Mouse (Mus musculus): ENCODE results near the gene Sik1. TPM values are rescaled to one million over a fixed set of nuclear protein-coding genes. Genes with fewer than 3 reads are reported as not detected.

The Sik1 gene
- polyA plus RNA-seq, 1 experiment from 2014 or later, result 20.3 TPM

DNA sequence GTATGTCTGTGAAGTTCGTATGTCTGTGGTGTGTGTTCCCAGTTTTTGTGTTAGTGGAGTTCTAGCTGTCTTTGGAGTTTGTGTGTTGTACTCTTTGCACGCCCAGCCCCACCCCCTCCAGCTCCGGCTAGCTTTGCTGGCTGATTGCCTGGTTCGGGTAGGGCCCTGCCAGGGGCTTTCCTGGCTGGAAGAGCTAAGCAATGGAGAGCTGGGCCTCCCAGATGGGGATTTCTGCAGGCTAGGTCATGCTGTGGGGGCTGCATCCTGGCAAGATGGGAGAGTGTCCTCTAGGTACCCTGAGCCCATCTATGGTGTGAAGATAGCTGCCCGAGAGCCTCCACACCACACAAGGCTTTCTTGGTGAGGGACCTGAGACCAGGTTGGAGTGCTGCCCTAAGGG is 28.4 kb downstream of the Sik1 start:
- no peak overlapping the region for H3K4me3 ChIP-seq (ENCODE audit: control insufficient read depth in 1 of 2, insufficient read depth in 1 of 2, low read depth in 1 of 2, low read length in 2 of 2)
- peak overlapping the region; percentile 49; the same call in 1 of the 2 replicates for H3K9ac ChIP-seq (ENCODE audit: low read length)
- peak; percentile 81 for ATAC-seq (ENCODE audit: insufficient number of reproducible peaks, insufficient read depth, low FRiP score, low read depth)
- no peaks in the 10 kb centered on the region for H3K27me3 ChIP-seq (ENCODE audit: control insufficient read depth, insufficient read depth, low read length)
- WGBS, result 20% methylated on average over 5 of the region's 5 CpGs
- peak overlapping the region; percentile 19; the same call in 1 of the 2 replicates for H3K4me2 ChIP-seq (ENCODE audit: low read length)
- no peaks in the 10 kb centered on the region for H3K9me3 ChIP-seq (ENCODE audit: control insufficient read depth, low read length)
- H3K36me3 ChIP-seq (ENCODE audit: control insufficient read depth, insufficient read depth, low read length), result no peaks in the 10 kb centered on the region
- H3K27ac ChIP-seq (replicated peaks in 1 of 2; ENCODE audit: control insufficient read depth in 1 of 2, insufficient read depth in 1 of 2, low read depth in 2 of 2, low read length in 2 of 2), result peak overlapping the region; percentile 88 to 91
- H3K4me1 ChIP-seq (ENCODE audit: control insufficient read depth in 2 of 2, insufficient read depth in 2 of 2, low read length in 2 of 2), result peaks cover 27 to 28% of the 10 kb centered on the region in 2 experiments

DNA sequence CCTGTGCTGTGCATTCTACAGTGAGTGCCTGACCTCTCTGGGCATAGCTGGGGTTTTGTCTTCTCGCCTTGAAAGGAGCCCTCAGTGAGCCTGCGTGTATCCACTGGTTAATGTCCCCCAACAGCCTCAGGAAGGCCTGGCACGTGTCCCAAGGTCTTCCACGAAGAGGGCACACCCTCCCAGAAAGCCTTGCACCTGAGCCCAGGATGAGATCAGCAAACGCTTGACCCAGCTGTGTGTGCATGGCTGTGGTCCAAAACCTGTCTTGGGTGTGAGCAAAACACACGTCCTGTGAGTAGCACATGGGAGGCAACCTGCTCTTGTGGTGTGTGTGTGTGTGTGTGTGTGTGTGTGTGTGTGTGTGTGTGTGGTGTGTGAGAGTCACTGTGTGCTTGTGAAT is 28.9 kb downstream of the Sik1 start:
- Histone ChIP-seq H3K4me3 (ENCODE audit: control insufficient read depth in 1 of 2, insufficient read depth in 1 of 2, low read depth in 1 of 2, low read length in 2 of 2) (no peak overlapping the region), H3K4me1 (ENCODE audit: control insufficient read depth in 2 of 2, insufficient read depth in 2 of 2, low read length in 2 of 2) (peaks cover 27 to 29% of the 10 kb centered on the region in 2 experiments), H3K9ac (ENCODE audit: low read length) (no peak overlapping the region), H3K4me2 (ENCODE audit: low read length) (no peak overlapping the region), H3K27ac (replicated peaks in 1 of 2; ENCODE audit: control insufficient read depth in 1 of 2, insufficient read depth in 1 of 2, low read depth in 2 of 2, low read length in 2 of 2) (peak overlapping the region; percentile 88 to 91), H3K36me3 (ENCODE audit: control insufficient read depth, insufficient read depth, low read length) (no peaks in the 10 kb centered on the region), H3K27me3 (ENCODE audit: control insufficient read depth, insufficient read depth, low read length) (no peaks in the 10 kb centered on the region), H3K9me3 (ENCODE audit: control insufficient read depth, low read length) (no peaks in the 10 kb centered on the region)
- ATAC-seq (ENCODE audit: insufficient number of reproducible peaks, insufficient read depth, low FRiP score, low read depth), result no peak
- WGBS, result 23% methylated on average over 6 of the region's 6 CpGs

DNA sequence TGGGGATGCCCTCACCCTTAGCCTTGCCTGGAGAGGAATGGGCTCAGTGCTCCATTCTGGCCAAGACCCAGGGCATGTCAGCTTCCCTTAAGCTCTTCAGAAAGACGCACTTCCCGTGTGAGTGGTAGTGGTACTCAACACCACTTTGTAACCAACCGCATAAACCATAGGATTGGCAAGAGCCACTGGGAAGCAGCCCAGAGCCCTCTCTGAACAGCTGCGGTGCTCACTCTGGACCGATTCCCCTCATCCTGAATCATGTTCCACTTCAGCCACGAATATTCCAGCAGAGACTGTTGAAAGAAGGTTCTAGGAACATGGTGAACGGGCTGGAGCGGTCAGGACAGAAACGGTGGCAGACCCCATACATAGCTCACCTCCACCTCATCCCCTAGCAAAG is 29.9 kb downstream of the Sik1 start:
- no peak for ATAC-seq (ENCODE audit: insufficient number of reproducible peaks, insufficient read depth, low FRiP score, low read depth)
- WGBS, result 82% methylated on average over 9 of the region's 9 CpGs
- Histone ChIP-seq H3K27ac (replicated peaks in 1 of 2; ENCODE audit: control insufficient read depth in 1 of 2, insufficient read depth in 1 of 2, low read depth in 2 of 2, low read length in 2 of 2) (no peak overlapping the region), H3K4me3 (ENCODE audit: control insufficient read depth in 1 of 2, insufficient read depth in 1 of 2, low read depth in 1 of 2, low read length in 2 of 2) (no peak overlapping the region), H3K4me2 (ENCODE audit: low read length) (no peak overlapping the region), H3K9me3 (ENCODE audit: control insufficient read depth, low read length) (no peaks in the 10 kb centered on the region), H3K27me3 (ENCODE audit: control insufficient read depth, insufficient read depth, low read length) (no peaks in the 10 kb centered on the region), H3K4me1 (ENCODE audit: control insufficient read depth in 2 of 2, insufficient read depth in 2 of 2, low read length in 2 of 2) (peaks cover 31 to 35% of the 10 kb centered on the region in 2 experiments), H3K36me3 (ENCODE audit: control insufficient read depth, insufficient read depth, low read length) (no peaks in the 10 kb centered on the region), H3K9ac (ENCODE audit: low read length) (no peak overlapping the region)

DNA sequence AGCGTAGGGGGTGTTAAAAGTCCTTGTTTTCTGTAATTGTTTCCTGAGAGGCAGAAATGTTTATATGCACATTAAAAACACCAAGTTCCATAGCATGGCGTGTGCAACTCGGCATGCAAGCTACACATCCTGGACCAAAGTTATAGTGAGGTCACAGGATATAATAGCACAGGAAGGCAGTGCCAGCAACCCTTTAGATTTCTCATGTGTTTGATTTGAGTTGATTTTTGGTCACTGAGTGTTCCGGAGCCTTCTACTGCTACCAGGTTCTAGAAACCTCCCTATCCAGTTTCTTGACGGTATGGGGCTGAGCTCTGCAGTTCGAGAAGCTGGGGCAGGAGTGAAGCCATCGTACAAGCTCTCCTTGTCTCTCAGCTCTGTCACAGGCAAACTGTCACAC is 30.8 kb downstream of the Sik1 start:
- Histone ChIP-seq H3K27ac (replicated peaks in 1 of 2; ENCODE audit: control insufficient read depth in 1 of 2, insufficient read depth in 1 of 2, low read depth in 2 of 2, low read length in 2 of 2) (no peak overlapping the region), H3K9me3 (ENCODE audit: control insufficient read depth, low read length) (no peaks in the 10 kb centered on the region), H3K4me1 (ENCODE audit: control insufficient read depth in 2 of 2, insufficient read depth in 2 of 2, low read length in 2 of 2) (peaks cover 40% of the 10 kb centered on the region in 2 experiments), H3K4me3 (ENCODE audit: control insufficient read depth in 1 of 2, insufficient read depth in 1 of 2, low read depth in 1 of 2, low read length in 2 of 2) (no peak overlapping the region), H3K36me3 (ENCODE audit: control insufficient read depth, insufficient read depth, low read length) (no peaks in the 10 kb centered on the region), H3K9ac (ENCODE audit: low read length) (no peak overlapping the region), H3K4me2 (ENCODE audit: low read length) (no peak overlapping the region), H3K27me3 (ENCODE audit: control insufficient read depth, insufficient read depth, low read length) (no peaks in the 10 kb centered on the region)
- 81% methylated on average over 7 of the region's 7 CpGs for WGBS
- no peak for ATAC-seq (ENCODE audit: insufficient number of reproducible peaks, insufficient read depth, low FRiP score, low read depth)

DNA sequence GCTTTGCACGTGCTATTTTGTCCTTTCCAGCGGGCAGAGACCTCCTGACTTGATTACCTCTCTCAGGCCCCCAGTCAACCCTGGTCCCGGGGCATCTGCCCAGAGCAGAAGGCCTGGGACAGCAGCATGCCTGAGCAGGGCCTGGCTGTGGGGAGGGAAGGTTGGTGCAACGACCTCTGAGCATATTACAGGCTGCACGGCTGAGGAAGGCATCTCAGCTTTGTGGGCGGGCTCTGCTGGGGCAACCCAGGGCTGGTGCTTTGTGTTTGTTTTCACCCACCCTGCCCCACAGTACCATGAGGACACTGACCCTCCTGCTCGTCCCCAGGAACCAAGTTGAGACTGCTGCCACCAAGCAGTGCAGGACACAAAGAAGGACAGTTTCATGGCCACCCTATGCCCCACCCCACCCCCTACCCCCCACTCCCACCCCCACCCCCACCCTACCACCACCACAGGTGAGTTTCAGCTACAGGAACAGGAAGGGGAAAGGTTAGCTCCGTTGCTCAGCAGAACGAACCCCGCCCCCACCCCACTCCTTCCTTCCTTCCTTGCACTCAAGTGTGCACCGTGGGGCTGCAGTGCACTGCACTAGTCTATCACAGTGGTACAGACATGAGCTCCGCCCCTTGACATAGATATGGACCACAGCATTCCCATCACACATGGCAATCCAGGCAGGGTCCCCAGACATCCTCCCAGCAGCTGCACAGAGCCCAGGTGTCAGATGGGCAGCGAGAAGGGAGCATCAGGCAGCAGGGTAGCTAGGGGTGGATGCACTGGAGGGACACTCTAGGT is 34.3 kb downstream of the Sik1 start:
- Histone ChIP-seq H3K27ac (replicated peaks in 1 of 2; ENCODE audit: control insufficient read depth in 1 of 2, insufficient read depth in 1 of 2, low read depth in 2 of 2, low read length in 2 of 2) (no peak overlapping the region), H3K4me2 (ENCODE audit: low read length) (no peak overlapping the region), H3K36me3 (ENCODE audit: control insufficient read depth, insufficient read depth, low read length) (no peaks in the 10 kb centered on the region), H3K4me3 (ENCODE audit: control insufficient read depth in 1 of 2, insufficient read depth in 1 of 2, low read depth in 1 of 2, low read length in 2 of 2) (no peak overlapping the region), H3K9me3 (ENCODE audit: control insufficient read depth, low read length) (no peaks in the 10 kb centered on the region), H3K4me1 (ENCODE audit: control insufficient read depth in 2 of 2, insufficient read depth in 2 of 2, low read length in 2 of 2) (peaks cover 17 to 20% of the 10 kb centered on the region in 2 experiments), H3K9ac (ENCODE audit: low read length) (no peak overlapping the region), H3K27me3 (ENCODE audit: control insufficient read depth, insufficient read depth, low read length) (0 out of 2 replicates have a peak, but pooled peaks cover 3% of the 10 kb centered on the region)
- 35% methylated on average over 13 of the region's 13 CpGs for WGBS
- peak; percentile 23; the same call in 1 of the 2 replicates for ATAC-seq (ENCODE audit: insufficient number of reproducible peaks, insufficient read depth, low FRiP score, low read depth)

DNA sequence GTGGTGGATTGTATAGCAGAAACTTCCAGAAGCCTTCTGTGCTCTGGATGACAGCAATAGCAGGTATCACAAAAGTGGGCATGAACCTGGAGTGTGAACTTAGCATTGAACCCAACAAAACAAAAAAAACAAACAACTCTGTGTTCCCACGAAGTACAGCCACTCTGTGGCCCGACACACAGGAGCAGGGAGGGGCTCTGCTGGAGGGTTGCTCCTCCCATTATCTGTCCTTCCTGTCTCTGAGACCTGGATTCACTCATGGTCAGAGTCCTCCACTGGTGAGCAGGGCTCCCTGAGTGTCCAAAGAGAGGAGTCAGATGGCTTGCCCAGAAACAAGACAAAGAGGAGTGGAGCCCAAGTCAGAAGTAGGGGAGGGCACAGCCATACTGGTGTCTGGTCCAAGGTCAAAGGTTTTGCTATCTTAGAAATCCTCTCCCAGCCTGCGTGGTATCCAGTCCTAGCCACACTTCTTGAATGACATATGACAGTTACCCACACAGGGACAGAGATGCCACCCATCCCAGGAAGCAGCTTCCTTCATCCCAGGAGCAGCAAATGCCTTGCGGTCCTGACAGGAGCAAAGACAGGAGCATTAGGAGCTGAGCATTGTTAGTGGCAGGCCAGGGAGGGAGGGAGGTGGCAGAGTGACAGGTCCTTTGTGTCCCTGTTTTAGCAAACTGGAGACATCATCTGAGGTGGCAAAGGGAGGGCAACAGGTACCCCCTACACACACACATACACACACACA is 35.3 kb downstream of the Sik1 start:
- Histone ChIP-seq H3K27me3 (ENCODE audit: control insufficient read depth, insufficient read depth, low read length) (0 out of 2 replicates have a peak, but pooled peaks cover 3% of the 10 kb centered on the region), H3K4me3 (ENCODE audit: control insufficient read depth in 1 of 2, insufficient read depth in 1 of 2, low read depth in 1 of 2, low read length in 2 of 2) (no peak overlapping the region), H3K27ac (replicated peaks in 1 of 2; ENCODE audit: control insufficient read depth in 1 of 2, insufficient read depth in 1 of 2, low read depth in 2 of 2, low read length in 2 of 2) (no peak overlapping the region), H3K9ac (ENCODE audit: low read length) (no peak overlapping the region; the same call in 1 of the 2 replicates), H3K4me2 (ENCODE audit: low read length) (no peak overlapping the region), H3K36me3 (ENCODE audit: control insufficient read depth, insufficient read depth, low read length) (no peaks in the 10 kb centered on the region), H3K4me1 (ENCODE audit: control insufficient read depth in 2 of 2, insufficient read depth in 2 of 2, low read length in 2 of 2) (peaks cover 15 to 19% of the 10 kb centered on the region in 2 experiments), H3K9me3 (ENCODE audit: control insufficient read depth, low read length) (no peaks in the 10 kb centered on the region)
- WGBS, result 33% methylated on average over 4 of the region's 4 CpGs
- no peak for ATAC-seq (ENCODE audit: insufficient number of reproducible peaks, insufficient read depth, low FRiP score, low read depth)

DNA sequence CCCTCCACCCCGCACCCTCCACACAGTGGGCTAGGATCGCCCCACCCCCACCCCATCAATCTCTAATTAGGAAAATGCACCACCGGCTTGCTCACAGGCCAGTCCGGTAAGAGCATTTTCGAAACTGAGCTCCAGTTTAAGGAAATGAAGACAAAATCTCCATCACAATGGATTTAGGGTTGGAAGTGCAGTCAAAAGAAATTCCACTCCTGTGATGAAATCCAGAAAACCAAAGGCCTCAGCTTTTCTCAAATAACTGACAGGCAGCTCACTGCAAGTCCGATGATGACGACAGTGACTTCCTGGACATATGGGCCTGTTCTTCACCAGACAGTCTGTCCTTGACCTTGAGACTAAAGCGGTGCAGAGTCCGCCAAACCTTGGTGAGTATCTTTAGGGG is 36.2 kb downstream of the Sik1 start:
- H3K9ac ChIP-seq (ENCODE audit: low read length), result no peak overlapping the region
- no peaks in the 10 kb centered on the region for H3K9me3 ChIP-seq (ENCODE audit: control insufficient read depth, low read length)
- no peak for ATAC-seq (ENCODE audit: insufficient number of reproducible peaks, insufficient read depth, low FRiP score, low read depth)
- H3K36me3 ChIP-seq (ENCODE audit: control insufficient read depth, insufficient read depth, low read length), result no peaks in the 10 kb centered on the region
- H3K27me3 ChIP-seq (ENCODE audit: control insufficient read depth, insufficient read depth, low read length), result 0 out of 2 replicates have a peak, but pooled peaks cover 3% of the 10 kb centered on the region
- H3K27ac ChIP-seq (replicated peaks in 1 of 2; ENCODE audit: control insufficient read depth in 1 of 2, insufficient read depth in 1 of 2, low read depth in 2 of 2, low read length in 2 of 2), result no peak overlapping the region
- peaks cover 24 to 27% of the 10 kb centered on the region in 2 experiments for H3K4me1 ChIP-seq (ENCODE audit: control insufficient read depth in 2 of 2, insufficient read depth in 2 of 2, low read length in 2 of 2)
- H3K4me3 ChIP-seq (ENCODE audit: control insufficient read depth in 1 of 2, insufficient read depth in 1 of 2, low read depth in 1 of 2, low read length in 2 of 2), result no peak overlapping the region
- WGBS, result 71% methylated on average over 9 of the region's 9 CpGs
- no peak overlapping the region for H3K4me2 ChIP-seq (ENCODE audit: low read length)

Data from heart, embryonic 14.5 days (tissue).